Mouse (Mus musculus): Measurements from ENCODE around the gene Fam169b. TPM values are rescaled to one million over a fixed set of nuclear protein-coding genes. Genes with fewer than 3 reads are reported as not detected.

Fam169b gene
- polyA plus RNA-seq, 2 experiments = 0.28 to 0.30 TPM

DNA sequence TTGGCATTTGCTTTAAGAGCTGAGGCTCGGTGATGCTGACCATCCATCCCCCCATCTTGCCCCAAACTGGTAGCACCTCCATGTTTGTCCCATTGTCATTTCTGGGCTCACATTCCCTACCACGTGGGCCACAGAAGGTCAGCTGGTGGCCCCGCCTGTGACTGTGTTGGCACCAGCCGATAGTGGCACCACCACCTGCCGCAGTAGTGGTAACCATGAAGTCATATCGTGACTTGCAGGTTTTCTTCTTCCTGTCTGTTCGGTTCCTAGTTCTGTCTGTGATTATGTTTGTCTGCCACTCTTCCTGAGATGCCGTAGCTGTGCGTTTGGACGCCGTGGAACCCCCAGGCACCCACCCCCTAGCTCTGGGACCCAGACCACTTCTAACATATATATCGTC is 95.3 kb downstream of the Fam169b start:
- no peak for ATAC-seq (ENCODE audit: insufficient read depth)
- H3K9me3 ChIP-seq (ENCODE audit: control insufficient read depth, low read length) = no peaks in the 10 kb centered on the region
- H3K4me1 ChIP-seq (replicated peaks; ENCODE audit: control insufficient read depth in 2 of 2, insufficient read depth in 2 of 2, low read length in 1 of 2) = no peaks in the 10 kb centered on the region
- no peak overlapping the region for H3K4me2 ChIP-seq (ENCODE audit: low read depth)
- no peaks in the 10 kb centered on the region; the same call in 1 of the 2 replicates for H3K27me3 ChIP-seq (ENCODE audit: control insufficient read depth, insufficient read depth, low read length)
- WGBS (ENCODE audit: insufficient replicate concordance) = 52% methylated on average over 12 of the region's 12 CpGs
- no peak overlapping the region for H3K4me3 ChIP-seq (ENCODE audit: insufficient read depth in 1 of 2, low read depth in 2 of 2, low read length in 2 of 2)
- H3K27ac ChIP-seq = no peak overlapping the region
- no peak overlapping the region for H3K9ac ChIP-seq (replicated peaks)
- no peak for TF ChIP-seq EP300 (IDR thresholded peaks at IDR 0.05; ENCODE audit: low read depth)
- no peak for TF ChIP-seq CTCF (IDR thresholded peaks at IDR 0.05; ENCODE audit: low read depth)
- H3K36me3 ChIP-seq (replicated peaks; ENCODE audit: control insufficient read depth, insufficient read depth, low read depth) = no peaks in the 10 kb centered on the region
- DNase-seq (ENCODE audit: low read depth in 3 of 3, low spot score in 3 of 3) = no peak

DNA sequence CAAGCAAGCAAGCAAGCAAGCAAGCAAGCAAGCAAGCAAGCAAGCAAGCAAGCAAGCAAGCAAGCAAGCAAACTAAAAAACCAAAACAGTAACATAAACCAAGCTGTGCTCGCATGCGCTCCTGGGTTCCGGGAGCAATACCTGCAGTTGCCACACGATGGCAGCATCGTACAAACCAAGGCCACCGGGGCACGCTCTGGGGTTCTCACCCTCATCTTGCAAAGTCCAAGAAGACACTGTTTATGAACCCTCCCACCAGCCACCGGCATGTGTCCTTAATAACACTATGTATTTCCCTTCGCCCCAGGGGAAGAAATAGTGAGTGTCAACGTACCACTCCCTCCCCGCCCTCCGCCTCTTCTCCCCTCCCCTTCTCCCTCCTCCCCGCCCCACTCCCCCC is 96.1 kb downstream of the Fam169b start:
- 3% methylated on average over 12 of the region's 13 CpGs for WGBS (ENCODE audit: insufficient replicate concordance)
- no peak for ATAC-seq (ENCODE audit: insufficient read depth)
- Histone ChIP-seq H3K4me1 (replicated peaks; ENCODE audit: control insufficient read depth in 2 of 2, insufficient read depth in 2 of 2, low read length in 1 of 2) (no peaks in the 10 kb centered on the region), H3K36me3 (replicated peaks; ENCODE audit: control insufficient read depth, insufficient read depth, low read depth) (no peaks in the 10 kb centered on the region), H3K4me2 (ENCODE audit: low read depth) (no peak overlapping the region), H3K27ac (no peak overlapping the region), H3K27me3 (ENCODE audit: control insufficient read depth, insufficient read depth, low read length) (no peaks in the 10 kb centered on the region; the same call in 1 of the 2 replicates), H3K9ac (replicated peaks) (no peak overlapping the region), H3K4me3 (ENCODE audit: insufficient read depth in 1 of 2, low read depth in 2 of 2, low read length in 2 of 2) (no peak overlapping the region), H3K9me3 (ENCODE audit: control insufficient read depth, low read length) (no peaks in the 10 kb centered on the region)
- TF ChIP-seq EP300 (IDR thresholded peaks at IDR 0.05; ENCODE audit: low read depth) (no peak), CTCF (IDR thresholded peaks at IDR 0.05; ENCODE audit: low read depth) (peak; percentile 93)
- peak; percentile 27 to 34 (median 33) for DNase-seq (ENCODE audit: low read depth in 3 of 3, low spot score in 3 of 3)

DNA sequence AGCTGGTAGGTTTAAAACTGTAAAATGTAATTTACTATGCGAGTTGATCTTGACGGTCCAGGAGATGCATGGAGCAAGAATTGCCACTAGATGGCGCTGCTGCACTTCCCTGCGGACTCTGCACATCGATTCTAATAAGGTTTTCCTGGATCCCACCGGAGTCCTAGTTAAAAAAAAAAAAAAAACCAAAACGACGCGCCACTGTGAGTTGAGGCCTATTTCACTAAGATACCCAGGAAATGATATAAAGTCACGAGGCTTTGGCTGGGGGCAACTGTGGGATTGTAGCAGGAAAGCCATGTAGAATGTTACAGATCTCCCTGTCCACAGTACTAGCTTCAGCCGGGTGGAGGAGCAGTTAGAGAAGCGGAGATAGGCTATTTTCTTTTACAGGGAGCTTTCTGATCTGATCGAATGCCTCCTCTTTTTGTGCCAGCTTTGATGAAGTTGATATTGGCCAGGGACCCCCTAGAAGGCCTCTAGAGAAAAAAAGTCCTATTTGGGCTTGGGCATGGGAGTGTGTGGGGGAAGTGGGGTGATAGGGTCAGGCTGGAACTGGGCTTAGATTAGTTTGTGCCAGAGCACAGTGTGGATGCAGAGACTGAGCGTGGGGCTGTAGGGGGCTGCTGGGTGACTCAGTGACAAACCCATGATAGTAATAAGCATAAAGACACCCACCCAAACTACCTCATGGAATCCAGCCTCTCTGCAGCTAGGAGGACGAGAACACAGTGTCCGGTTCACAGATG is 100.6 kb downstream of the Fam169b start:
- WGBS (ENCODE audit: insufficient replicate concordance) = 12% methylated on average over 16 of the region's 16 CpGs
- Histone ChIP-seq H3K4me1 (replicated peaks; ENCODE audit: control insufficient read depth in 2 of 2, insufficient read depth in 2 of 2, low read length in 1 of 2) (no peaks in the 10 kb centered on the region), H3K36me3 (replicated peaks; ENCODE audit: control insufficient read depth, insufficient read depth, low read depth) (no peaks in the 10 kb centered on the region), H3K4me3 (ENCODE audit: insufficient read depth in 1 of 2, low read depth in 2 of 2, low read length in 2 of 2) (no peak overlapping the region), H3K9ac (replicated peaks) (no peak overlapping the region), H3K27me3 (ENCODE audit: control insufficient read depth, insufficient read depth, low read length) (no peaks in the 10 kb centered on the region; the same call in 1 of the 2 replicates), H3K4me2 (ENCODE audit: low read depth) (no peak overlapping the region), H3K9me3 (ENCODE audit: control insufficient read depth, low read length) (no peaks in the 10 kb centered on the region), H3K27ac (no peak overlapping the region)
- TF ChIP-seq EP300 (IDR thresholded peaks at IDR 0.05; ENCODE audit: low read depth) = no peak
- peak; percentile 88 for TF ChIP-seq CTCF (IDR thresholded peaks at IDR 0.05; ENCODE audit: low read depth)
- peak; percentile 4 to 32 (median 13) for DNase-seq (ENCODE audit: low read depth in 3 of 3, low spot score in 3 of 3)
- no peak for ATAC-seq (ENCODE audit: insufficient read depth)

DNA sequence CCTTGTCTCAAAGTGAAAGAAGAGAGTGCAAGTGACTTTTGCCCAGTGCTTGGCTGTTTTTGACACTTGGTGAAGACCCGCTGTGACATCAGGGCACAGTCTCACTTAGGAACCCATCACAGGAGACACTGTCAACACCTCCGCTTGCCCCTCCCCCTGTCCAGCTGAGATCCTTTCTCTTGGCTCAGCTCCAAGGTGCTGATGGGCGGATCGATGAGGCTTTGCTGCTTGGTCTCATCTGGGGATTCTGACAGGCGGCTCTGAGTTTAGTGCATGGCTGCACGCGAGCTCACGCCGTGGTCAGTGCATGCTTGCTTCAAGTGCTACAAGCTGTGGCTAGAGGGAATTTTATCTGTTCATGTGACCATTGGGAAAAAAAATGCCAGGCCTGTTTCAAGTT is 108.5 kb downstream of the Fam169b start:
- Histone ChIP-seq H3K36me3 (replicated peaks; ENCODE audit: control insufficient read depth, insufficient read depth, low read depth) (no peaks in the 10 kb centered on the region), H3K27ac (no peak overlapping the region), H3K9me3 (ENCODE audit: control insufficient read depth, low read length) (no peaks in the 10 kb centered on the region), H3K27me3 (ENCODE audit: control insufficient read depth, insufficient read depth, low read length) (no peaks in the 10 kb centered on the region), H3K4me1 (replicated peaks; ENCODE audit: control insufficient read depth in 2 of 2, insufficient read depth in 2 of 2, low read length in 1 of 2) (no peaks in the 10 kb centered on the region), H3K9ac (replicated peaks) (no peak overlapping the region), H3K4me2 (ENCODE audit: low read depth) (no peak overlapping the region), H3K4me3 (ENCODE audit: insufficient read depth in 1 of 2, low read depth in 2 of 2, low read length in 2 of 2) (no peak overlapping the region)
- 40% methylated on average over 9 of the region's 9 CpGs for WGBS (ENCODE audit: insufficient replicate concordance)
- DNase-seq (ENCODE audit: low read depth in 3 of 3, low spot score in 3 of 3) (no peak), ATAC-seq (ENCODE audit: insufficient read depth) (no peak)
- no peak for TF ChIP-seq EP300 (IDR thresholded peaks at IDR 0.05; ENCODE audit: low read depth)
- no peak for TF ChIP-seq CTCF (IDR thresholded peaks at IDR 0.05; ENCODE audit: low read depth)

DNA sequence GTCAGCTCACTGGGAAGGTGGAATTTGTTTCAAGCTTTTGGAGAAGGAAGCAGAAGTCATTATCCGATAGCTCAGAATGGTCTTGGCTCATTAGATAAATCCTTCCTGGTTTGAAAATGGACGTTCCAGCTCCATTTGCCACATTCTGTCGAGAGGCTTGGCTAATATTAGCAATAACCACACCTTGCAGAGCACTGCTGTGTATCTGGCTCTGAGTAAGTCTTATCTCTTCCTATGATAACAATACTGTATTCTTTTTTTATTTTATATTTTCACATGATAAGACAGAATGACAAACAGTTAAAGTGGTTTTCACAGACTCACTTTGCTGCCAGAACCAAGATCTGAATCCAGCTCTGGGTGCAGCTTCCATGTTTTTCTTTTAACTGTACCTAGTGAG is 113.1 kb downstream of the Fam169b start:
- Histone ChIP-seq H3K4me1 (replicated peaks; ENCODE audit: control insufficient read depth in 2 of 2, insufficient read depth in 2 of 2, low read length in 1 of 2) (no peaks in the 10 kb centered on the region), H3K9ac (replicated peaks) (no peak overlapping the region), H3K9me3 (ENCODE audit: control insufficient read depth, low read length) (no peaks in the 10 kb centered on the region), H3K4me3 (ENCODE audit: insufficient read depth in 1 of 2, low read depth in 2 of 2, low read length in 2 of 2) (no peak overlapping the region), H3K4me2 (ENCODE audit: low read depth) (no peak overlapping the region), H3K36me3 (replicated peaks; ENCODE audit: control insufficient read depth, insufficient read depth, low read depth) (no peaks in the 10 kb centered on the region), H3K27ac (no peak overlapping the region), H3K27me3 (ENCODE audit: control insufficient read depth, insufficient read depth, low read length) (no peaks in the 10 kb centered on the region)
- TF ChIP-seq CTCF (IDR thresholded peaks at IDR 0.05; ENCODE audit: low read depth) = no peak
- no peak for TF ChIP-seq EP300 (IDR thresholded peaks at IDR 0.05; ENCODE audit: low read depth)
- DNase-seq (ENCODE audit: low read depth in 3 of 3, low spot score in 3 of 3) (no peak), ATAC-seq (ENCODE audit: insufficient read depth) (no peak)
- 54% methylated on average over 3 of the region's 3 CpGs for WGBS (ENCODE audit: insufficient replicate concordance)
